Mouse (Mus musculus) gastrocnemius, adult 18-20 months (tissue): ENCODE data around the gene Entpd8. TPM values are rescaled to one million over a fixed set of nuclear protein-coding genes. Genes with fewer than 3 reads are reported as not detected.

Experiments used
- microRNA-seq: library from miRNA; unstranded; fragments of <30 nt; microRNA quantifications from one replicate; pipeline ENCODE4 v1.2.0, GENCODE M21; 2021
- total RNA-seq, 2 experiments: library from RNA; stranded (reverse); gene quantifications; 2 replicates each; pipeline ENCODE4 v1.2.3; 2021

Entpd8 gene
- total RNA-seq, 2 experiments from 2014 or later: not detected

Small RNA genes lying within 50 kb of the gene (microRNA-seq; reads per million reads assigned to microRNA genes)
- gene Gm24328: not detected
- gene Mir7664: not detected

Other genes starting within 250 kb of the Entpd8 start
- gene Ehmt1, start 160.7 kb upstream of the Entpd8 start, total RNA-seq: 10 to 100 TPM; 19.2 to 21.5 TPM
- gene Arrdc1, start 145.1 kb upstream of the Entpd8 start, total RNA-seq: 1 to 10 TPM; 2.7 to 3.2 TPM
- 10 to 100 TPM; 18.3 to 20.3 TPM for gene Zmynd19, start 130.5 kb upstream of the Entpd8 start, total RNA-seq
- gene Dph7, start 117.9 kb upstream of the Entpd8 start, total RNA-seq: 1 to 10 TPM; 2.7 to 3.8 TPM
- 10 to 100 TPM; 38.1 TPM for gene Mrpl41, start 105.2 kb upstream of the Entpd8 start, total RNA-seq
- gene Pnpla7, start 104.3 kb upstream of the Entpd8 start, total RNA-seq: 10 to 100 TPM; 34.9 to 45.5 TPM
- 10 to 100 TPM in 1 of 2 experiments, 1 to 10 TPM in 1; 8.8 to 10.5 TPM for gene Nsmf, start 25.9 kb upstream of the Entpd8 start, total RNA-seq
- not detected for gene Noxa1, start 14.8 kb downstream of the Entpd8 start, total RNA-seq
- gene Nrarp, start 100.5 kb downstream of the Entpd8 start, total RNA-seq: 1 to 10 TPM; 3.4 to 8.6 TPM
- gene Tor4a, start 116.6 kb downstream of the Entpd8 start, total RNA-seq: 1 to 10 TPM in 1 of 2 experiments, under 1 TPM in 1; 0.84 to 1.2 TPM
- gene Nelfb, start 131.2 kb downstream of the Entpd8 start, total RNA-seq: 10 to 100 TPM; 18.8 to 21.3 TPM
- not detected for gene Stpg3, start 134.3 kb downstream of the Entpd8 start, total RNA-seq
- not detected for gene Fam166a, start 138.4 kb downstream of the Entpd8 start, total RNA-seq
- gene Tubb4b, start 144.4 kb downstream of the Entpd8 start, total RNA-seq: 100 to 1,000 TPM; 224 to 228 TPM
- gene Slc34a3, start 154.1 kb downstream of the Entpd8 start, total RNA-seq: not detected
- gene Rnf224, start 156.5 kb downstream of the Entpd8 start, total RNA-seq: not detected
- gene Rnf208, start 162.0 kb downstream of the Entpd8 start, total RNA-seq: under 1 TPM; 0.50 to 0.74 TPM
- gene Cysrt1, start 162.1 kb downstream of the Entpd8 start, total RNA-seq: not detected
- 1 to 10 TPM; 1.3 to 1.4 TPM for gene AL732309.1, start 166.6 kb downstream of the Entpd8 start, total RNA-seq
- gene Tmem203, start 175.1 kb downstream of the Entpd8 start, total RNA-seq: 10 to 100 TPM; 12.0 to 12.1 TPM
- gene Tprn, start 182.3 kb downstream of the Entpd8 start, total RNA-seq: 1 to 10 TPM; 2.9 to 3.8 TPM
- gene Ssna1, start 192.1 kb downstream of the Entpd8 start, total RNA-seq: 10 to 100 TPM; 27.9 to 30.9 TPM
- 10 to 100 TPM; 27.6 to 30.4 TPM for gene Anapc2, start 192.2 kb downstream of the Entpd8 start, total RNA-seq
- not detected for gene Tmem210, start 207.8 kb downstream of the Entpd8 start, total RNA-seq
- gene Lrrc26, start 209.6 kb downstream of the Entpd8 start, total RNA-seq: not detected
- not detected for gene Grin1, start 238.9 kb downstream of the Entpd8 start, total RNA-seq